Mouse (Mus musculus): Measurements from ENCODE around the gene Eps8.
A peak's percentile ranks its signal among the peaks of the same experiment; 100 is the strongest.

The Eps8 gene

DNA sequence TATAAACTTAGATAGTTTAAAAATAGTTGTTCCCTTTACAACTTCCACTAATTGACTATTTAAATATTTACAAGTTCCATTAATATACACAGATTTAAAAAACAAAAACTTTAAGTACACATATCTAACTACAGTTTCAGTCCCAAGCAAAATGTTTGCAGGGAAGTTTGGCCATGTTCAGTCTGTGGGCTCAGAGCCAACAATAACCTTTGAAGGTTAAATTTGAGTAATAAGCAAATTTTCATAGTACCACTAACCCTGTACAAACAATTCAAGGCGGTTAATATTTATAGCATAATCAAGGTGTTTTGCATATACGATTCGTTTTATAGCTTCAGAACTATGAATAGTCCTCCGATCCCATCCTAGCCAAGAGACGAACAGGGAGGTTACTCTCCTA lies 84.7 kb downstream of the Eps8 start:
- DNase-seq (ENCODE audit: low read depth, low spot score): no peak

DNA sequence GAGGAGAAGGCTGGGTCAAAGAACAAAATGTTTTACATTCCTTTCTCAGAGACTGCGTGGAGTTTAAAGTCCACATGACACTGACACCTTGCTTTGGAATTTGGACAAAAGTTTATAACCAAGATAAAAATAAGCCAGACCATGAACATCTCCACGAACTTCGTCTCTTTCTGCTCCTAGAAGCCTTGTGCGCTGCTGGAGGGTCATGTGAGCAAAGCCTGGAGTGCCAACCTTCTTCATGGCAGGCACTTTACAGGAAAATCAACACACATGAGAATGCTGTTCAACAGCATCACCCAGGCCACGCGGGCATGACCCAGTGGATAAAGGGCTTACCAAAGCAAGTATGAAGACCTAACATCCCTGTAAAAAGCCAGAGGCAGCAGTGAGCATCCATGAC lies 85.6 kb downstream of the Eps8 start:
- DNase-seq (ENCODE audit: low read depth, low spot score): no peak

- DNase-seq (ENCODE audit: low read depth, low spot score): no peak
Observed at GRCm38 (mm10) chr6:137565890-137566289, 88.8 kb downstream of the Eps8 start.

DNA sequence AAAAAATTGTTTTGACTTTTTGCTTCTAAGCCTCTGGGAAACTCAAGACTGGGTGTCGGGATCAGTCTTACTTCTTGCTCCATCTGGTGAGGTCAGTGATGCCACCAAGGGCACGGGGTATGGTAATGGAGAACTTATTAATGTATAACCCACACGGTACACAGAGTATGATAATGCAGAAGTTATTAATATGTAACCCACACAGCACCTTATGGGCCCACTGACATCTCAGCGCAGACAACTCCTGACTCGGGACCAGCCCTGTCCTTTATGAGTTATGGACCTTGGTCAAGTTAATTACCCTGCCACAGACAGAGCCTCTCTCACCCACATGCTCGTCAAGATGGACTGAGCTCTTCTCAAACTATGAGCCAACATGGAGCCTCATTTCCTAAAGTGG lies 89.2 kb downstream of the Eps8 start:
- DNase-seq (ENCODE audit: low read depth, low spot score): no peak

- DNase-seq (ENCODE audit: low read depth, low spot score): peak; percentile 77
Observed at GRCm38 (mm10) chr6:137560358-137560859, 94.3 kb downstream of the Eps8 start.

- DNase-seq (ENCODE audit: low read depth, low spot score): peak; percentile 27
Observed at GRCm38 (mm10) chr6:137558840-137559239, 95.8 kb downstream of the Eps8 start.

- DNase-seq (ENCODE audit: low read depth, low spot score): no peak
Observed at GRCm38 (mm10) chr6:137557671-137558070, 97.0 kb downstream of the Eps8 start.

DNA sequence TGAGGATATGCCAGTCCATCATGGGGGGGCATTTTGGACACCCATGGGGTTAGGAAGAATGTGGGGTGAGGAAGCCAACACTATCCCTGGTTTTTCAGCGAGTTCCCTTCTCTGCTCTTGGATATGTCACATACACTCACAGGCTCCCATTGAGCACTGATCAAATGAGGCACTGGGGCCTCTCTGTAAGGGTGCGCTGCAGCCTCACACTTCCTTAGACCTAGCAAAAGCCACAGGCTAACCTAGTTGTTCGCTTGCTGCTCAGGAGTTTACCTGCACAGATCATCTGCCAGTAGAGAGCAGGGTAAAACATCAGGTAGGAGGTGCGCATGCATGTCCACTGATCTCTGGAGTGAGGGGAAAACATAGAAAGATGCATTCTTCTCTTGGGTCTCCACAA lies 97.5 kb downstream of the Eps8 start:
- DNase-seq (ENCODE audit: low read depth, low spot score): no peak

DNA sequence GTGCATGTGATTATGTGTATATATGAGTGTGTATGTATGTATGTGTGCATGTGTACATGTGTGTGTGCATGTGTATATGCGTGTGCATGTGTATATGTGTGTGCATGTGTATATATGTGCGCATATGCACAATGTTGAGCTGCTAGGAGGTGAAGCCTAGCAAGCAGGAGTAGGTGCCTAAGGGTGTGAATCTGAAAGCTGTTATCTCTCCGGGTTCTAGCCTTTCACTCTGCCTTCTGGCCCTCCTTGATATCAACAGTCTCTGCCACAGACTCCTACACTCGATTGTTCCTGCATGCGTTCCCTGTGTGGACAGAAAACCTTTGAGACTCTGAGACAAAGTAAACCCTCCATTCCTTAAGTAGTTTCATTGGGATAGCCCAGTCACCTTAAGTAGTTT lies 98.0 kb downstream of the Eps8 start:
- DNase-seq (ENCODE audit: low read depth, low spot score): no peak

- DNase-seq (ENCODE audit: low read depth, low spot score): no peak
Observed at GRCm38 (mm10) chr6:137550181-137550580, 104.5 kb downstream of the Eps8 start.

DNA sequence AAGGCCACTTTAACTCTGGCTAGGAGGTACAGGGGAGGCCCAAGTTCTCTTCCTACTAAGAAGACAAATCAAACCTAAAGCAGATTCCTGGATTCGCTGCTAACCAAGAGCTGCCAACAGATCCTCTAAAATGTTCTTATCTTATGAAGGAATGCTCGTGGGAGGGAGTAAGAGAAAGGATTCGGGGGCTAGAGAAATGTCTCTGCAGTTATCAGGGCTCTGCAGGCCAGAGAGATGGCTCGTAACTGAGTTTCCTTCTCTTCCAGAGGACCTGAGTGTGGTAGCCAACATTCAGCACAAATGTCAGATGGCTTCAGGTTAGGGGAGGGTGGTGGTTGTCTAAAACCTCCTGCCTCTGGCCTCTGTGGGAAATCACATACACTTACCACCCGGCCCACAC lies 106.1 kb downstream of the Eps8 start:
- DNase-seq (ENCODE audit: low read depth, low spot score): no peak

- DNase-seq (ENCODE audit: low read depth, low spot score): no peak
Observed at GRCm38 (mm10) chr6:137547555-137547954, 107.1 kb downstream of the Eps8 start.

DNA sequence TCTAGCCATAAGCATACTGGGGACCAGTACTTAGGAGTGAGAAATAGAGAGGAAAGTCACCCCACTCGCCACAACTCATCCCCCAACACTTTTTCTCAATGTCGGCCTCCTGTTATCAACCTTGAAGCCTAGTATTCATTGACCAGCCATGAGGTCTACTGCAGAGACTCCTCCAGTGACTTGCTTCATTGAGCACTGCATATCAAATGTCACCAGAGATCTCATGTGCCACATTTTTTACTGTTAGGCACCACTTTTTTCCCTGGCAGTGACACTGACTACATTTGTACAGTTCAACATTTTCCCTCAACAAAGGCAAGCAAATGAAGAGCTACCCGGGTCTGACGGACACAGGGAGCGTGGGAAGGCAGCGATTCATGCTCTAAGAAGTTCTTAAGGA lies 108.6 kb downstream of the Eps8 start:
- DNase-seq (ENCODE audit: low read depth, low spot score): peak; percentile 41

- DNase-seq (ENCODE audit: low read depth, low spot score): no peak
Observed at GRCm38 (mm10) chr6:137545341-137545740, 109.3 kb downstream of the Eps8 start.

DNA sequence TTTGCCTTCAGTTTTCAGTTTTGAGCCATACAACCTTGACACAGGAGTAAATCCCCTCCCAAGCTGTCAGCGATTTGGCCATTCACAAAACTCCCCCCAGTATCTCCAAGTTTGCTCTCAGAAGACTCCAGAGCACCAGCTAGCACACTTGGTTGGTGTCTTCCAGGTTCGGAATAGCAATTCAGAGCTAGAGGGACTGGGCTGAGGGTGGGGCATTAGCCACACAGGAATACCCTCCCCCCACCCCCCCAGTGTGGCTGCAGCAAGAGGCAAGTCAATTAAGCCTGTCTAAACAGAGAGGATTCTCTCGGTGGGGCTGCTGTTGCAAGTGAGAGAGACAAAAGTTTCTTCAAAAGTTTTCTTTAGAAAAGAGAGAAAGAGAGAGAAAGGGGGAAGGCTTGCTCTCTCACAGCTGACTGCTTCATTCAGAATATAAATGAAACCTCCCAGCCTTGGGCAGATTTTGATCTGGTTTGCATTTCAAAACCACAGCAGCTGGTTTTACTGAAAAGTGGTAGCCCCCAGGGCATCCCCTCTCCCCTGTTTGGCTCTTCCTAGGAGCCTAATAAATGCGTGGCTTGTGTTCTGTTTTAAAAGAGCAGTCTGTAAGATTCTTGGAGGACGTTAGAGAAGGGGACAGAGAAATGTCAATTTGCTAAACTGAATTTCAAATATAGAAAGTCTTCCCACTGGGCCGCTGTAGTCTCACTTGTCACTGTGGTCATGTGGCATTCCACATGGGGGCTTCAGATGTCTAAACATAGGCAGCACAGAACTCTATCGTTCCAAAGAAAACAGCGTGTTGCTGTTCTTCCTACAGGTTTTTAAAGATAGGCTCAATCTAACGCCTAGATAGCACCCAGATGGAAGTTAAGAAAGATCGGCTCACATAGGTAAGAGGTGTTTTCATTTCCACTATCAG lies 112.2 kb downstream of the Eps8 start:
- peak; percentile 95 for DNase-seq (ENCODE audit: low read depth, low spot score)

DNA sequence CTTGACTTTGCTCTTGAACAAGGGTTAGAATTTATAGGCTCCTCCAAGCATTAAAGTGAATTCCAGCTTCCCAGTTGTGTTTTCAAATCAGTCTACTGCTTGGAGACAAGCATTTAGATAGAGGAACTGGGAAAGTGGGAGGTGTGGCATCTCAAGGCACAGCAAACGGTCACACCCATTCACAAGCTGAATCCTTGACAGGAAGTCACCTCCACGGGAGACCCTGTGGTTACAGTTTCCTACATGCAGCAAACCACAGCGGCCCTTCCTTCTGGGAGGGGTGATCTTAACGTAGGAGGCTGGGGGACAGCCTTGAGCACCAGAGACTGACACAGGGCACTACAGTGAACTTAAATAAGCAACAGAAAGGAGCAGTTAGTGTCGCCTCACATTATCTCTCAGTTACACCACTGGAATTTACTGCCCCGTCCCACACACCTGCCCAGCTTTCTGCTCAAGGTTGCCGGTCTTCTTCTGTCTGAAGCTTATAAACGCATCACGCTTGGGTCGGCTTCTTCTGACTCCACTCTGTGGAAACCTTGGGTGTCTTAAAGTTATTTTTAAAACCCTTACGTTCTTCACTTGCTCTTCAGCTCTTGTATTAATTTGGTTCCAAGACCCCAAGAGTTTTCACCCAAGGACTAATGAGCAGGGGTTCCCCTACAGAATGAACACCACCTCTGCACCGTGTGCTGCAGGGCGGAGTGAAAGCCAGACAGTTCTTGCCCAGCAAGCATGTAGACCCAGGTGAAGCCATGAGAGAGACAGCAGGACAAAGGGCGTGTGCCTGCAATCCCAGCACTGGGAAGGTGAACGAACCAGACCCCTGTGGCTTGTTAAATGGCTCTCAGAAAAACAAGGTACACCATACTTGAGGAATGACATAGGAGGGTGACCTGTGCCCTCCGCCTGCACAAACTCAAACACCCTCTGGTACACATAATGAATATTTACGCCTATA lies 113.2 kb downstream of the Eps8 start:
- DNase-seq (ENCODE audit: low read depth, low spot score): peak; percentile 97

DNA sequence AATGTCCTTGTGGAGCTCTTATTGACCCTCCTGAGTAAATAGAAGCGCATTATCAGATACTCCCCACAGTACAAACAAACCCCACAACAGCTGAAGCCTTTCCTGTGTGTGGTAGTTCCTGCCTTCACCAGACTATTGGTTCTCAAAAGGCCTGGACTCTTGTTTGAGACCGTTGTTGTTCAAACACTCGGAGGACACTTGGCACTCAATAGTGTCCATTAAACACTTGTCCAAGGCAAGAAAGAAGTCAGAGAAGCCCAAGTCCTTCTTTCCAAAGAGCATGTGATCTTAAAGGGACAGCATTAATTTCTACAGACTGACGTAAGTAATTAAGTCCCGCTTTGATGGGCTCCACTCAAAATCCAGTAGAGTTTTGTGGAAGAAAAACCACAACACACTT lies 113.9 kb downstream of the Eps8 start:
- no peak for DNase-seq (ENCODE audit: low read depth, low spot score)

- DNase-seq (ENCODE audit: low read depth, low spot score): peak; percentile 63
Observed at GRCm38 (mm10) chr6:137540346-137540745, 114.3 kb downstream of the Eps8 start.

DNA sequence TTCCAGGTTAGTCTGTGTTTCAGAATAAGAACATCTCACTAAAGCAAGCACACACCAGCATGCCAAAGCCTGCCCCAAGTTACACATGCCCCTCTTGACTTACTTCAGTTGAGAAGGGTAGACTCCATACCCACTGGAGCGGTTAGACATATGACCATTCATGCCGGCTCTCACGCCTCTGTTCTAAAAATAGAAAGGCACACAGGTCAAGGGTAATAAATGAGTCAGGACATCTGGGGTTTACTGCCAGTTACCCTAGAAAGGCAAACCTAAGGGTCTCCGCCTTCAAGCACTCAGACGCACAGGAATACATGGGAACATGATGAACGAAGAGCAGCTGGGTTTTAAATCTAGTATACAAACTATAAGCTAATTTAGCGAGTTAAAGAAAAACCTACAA lies 115.5 kb downstream of the Eps8 start:
- no peak for DNase-seq (ENCODE audit: low read depth, low spot score)

- no peak for DNase-seq (ENCODE audit: low read depth, low spot score)
Observed at GRCm38 (mm10) chr6:137532758-137533157, 121.9 kb downstream of the Eps8 start.

DNA sequence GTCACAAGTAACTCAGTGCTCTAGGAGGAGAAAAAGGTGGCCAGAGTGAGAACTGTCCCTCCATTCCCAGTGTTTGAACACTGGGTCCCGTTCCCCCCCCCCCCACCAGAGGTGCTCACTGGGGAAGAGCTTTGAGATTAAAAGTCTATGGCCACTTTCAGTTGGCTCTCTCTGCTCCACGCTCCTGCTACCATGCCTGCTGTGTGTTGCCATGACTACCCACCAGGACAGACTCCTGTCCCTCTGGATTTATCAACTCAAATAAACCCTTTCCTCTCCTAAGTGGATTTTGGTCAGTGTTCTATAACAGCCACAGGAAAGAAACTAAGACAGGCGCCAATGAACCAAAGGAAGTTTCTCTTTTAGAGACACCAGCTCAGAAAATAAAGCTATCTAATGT lies 128.9 kb downstream of the Eps8 start:
- DNase-seq (ENCODE audit: low read depth, low spot score): peak; percentile 54

- DNase-seq (ENCODE audit: low read depth, low spot score): no peak
Observed at GRCm38 (mm10) chr6:137520343-137520704, 134.4 kb downstream of the Eps8 start.
